Mouse (Mus musculus): ENCODE results near the gene Filip1l. TPM values are rescaled to one million over a fixed set of nuclear protein-coding genes. Genes with fewer than 3 reads are reported as not detected.

Filip1l gene
- polyA plus RNA-seq, 1 experiment from 2014 or later = 3.8 TPM

DNA sequence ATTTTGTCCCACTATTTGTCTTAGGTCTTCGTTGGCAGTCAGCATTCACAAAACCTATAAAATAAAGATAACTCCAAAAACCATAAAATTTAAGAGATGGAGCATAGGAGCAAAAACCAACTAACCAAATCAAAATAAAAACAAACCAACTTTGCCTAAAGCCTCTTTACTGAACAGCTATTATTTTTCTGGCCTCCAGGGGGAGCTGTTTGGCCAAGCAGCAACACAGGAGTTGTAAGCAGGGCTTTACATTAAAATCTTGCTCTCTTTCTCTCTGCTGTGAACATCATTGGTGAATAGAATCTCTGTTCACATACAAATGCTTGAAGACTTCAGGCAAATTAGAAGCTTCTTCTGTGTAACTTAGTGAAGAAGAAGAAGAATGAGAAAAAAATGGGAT, 258.9 kb downstream of the Filip1l start:
- 0% methylated on average over 1 of the region's 1 CpGs for WGBS (ENCODE audit: insufficient replicate concordance)
- Histone ChIP-seq H3K9me3 (replicated peaks) (no peaks in the 10 kb centered on the region), H3K27me3 (replicated peaks) (no peaks in the 10 kb centered on the region; the same call in 1 of the 2 replicates), H3K4me1 (peaks cover 5% of the 10 kb centered on the region), H3K36me3 (no peaks in the 10 kb centered on the region), H3K4me2 (no peak overlapping the region), H3K9ac (no peak overlapping the region), H3K27ac (no peak overlapping the region), H3K4me3 (no peak overlapping the region)
- no peak for ATAC-seq

Other genes starting within 250 kb of the Filip1l start
- gene Tomm70a, start 231.4 kb upstream of the Filip1l start, polyA plus RNA-seq (2016; fragmentation: Nextera tagmentation; extraction: Ambion mirVana) = 50.7 and 51.2 TPM in 2 replicates
- 42.5 and 42.6 TPM in 2 replicates for gene Nit2, start 185.8 kb upstream of the Filip1l start, polyA plus RNA-seq (2016; fragmentation: Nextera tagmentation; extraction: Ambion mirVana)
- gene Tbc1d23, start 121.6 kb upstream of the Filip1l start, polyA plus RNA-seq (2016; fragmentation: Nextera tagmentation; extraction: Ambion mirVana) = 7.5 and 8.2 TPM in 2 replicates
- not detected in 2 replicates for gene Tmem30c, start 60.2 kb upstream of the Filip1l start, polyA plus RNA-seq (2016; fragmentation: Nextera tagmentation; extraction: Ambion mirVana)

All from liver, embryonic 12.5 days (tissue).